Mouse (Mus musculus) bone marrow, adult 2 months (tissue): Measurements from ENCODE around the gene Susd6.

Source experiments
- CTCF ChIP-seq: fragments of 200-500 bp; IDR thresholded peaks from 2 replicates; pipeline ENCODE4 v1.5.1; 2011; ENCODE audit warnings: low read length, control low read depth; ENCODE audit not compliant: control insufficient read depth, insufficient read depth
- POLR2A ChIP-seq: fragments of 200-500 bp; IDR thresholded peaks from 2 replicates; pipeline ENCODE4 v1.6.1; 2011; ENCODE audit warnings: low read depth, mild to moderate bottlenecking, control low read depth, low read length, borderline replicate concordance; ENCODE audit not compliant: control insufficient read depth

- TF ChIP-seq POLR2A (no peak), CTCF (no peak)
Observed at GRCm38 (mm10) chr12:80787604-80788003, 2.7 kb upstream of the Susd6 start.
